Mouse (Mus musculus) heart, postnatal 0 days (tissue): ENCODE measurements at regions not wholly inside any gene's neighbourhood (a gene's known extent, or its start where the extent isn't known, plus 50 kb on each side); places are given as distances from the start of the nearest gene placed in this dataset.

Experiments
- CTCF ChIP-seq: IDR thresholded peaks from 2 replicates; pipeline ENCODE4 v1.5.1; 2016; ENCODE audit warnings: antibody characterized with exemption, control low read depth, low read depth
- EP300 ChIP-seq: IDR thresholded peaks from 2 replicates; pipeline ENCODE4 v1.6.1; 2016; ENCODE audit warnings: antibody characterized with exemption, low read depth

- no peak for TF ChIP-seq CTCF
- TF ChIP-seq EP300 = no peak
These were observed 178.7 kb downstream of the Plk2 start for GRCm38 (mm10) chr13:110573360-110574065.
